Mouse (Mus musculus) adrenal gland, postnatal 10 days (tissue): ENCODE data around the gene Gm49320. TPM values are rescaled to one million over a fixed set of nuclear protein-coding genes. Genes with fewer than 3 reads are reported as not detected.

Source experiments
- DNase-seq: peaks from one replicate; pipeline ENCODE4 v3.0.0; 2021; ENCODE audit warnings: mixed read lengths
- long read RNA-seq, 2 experiments: library from polyadenylated mRNA; stranded (forward); transcript quantifications; one replicate each; pipeline ENCODE4 v2.0.0; 2021
- total RNA-seq, 2 experiments: library from RNA; stranded (reverse); gene quantifications; 2 replicates each; pipeline ENCODE4 v1.2.3; 2021

The Gm49320 gene
- total RNA-seq: 1 to 10 TPM in 1 of 2 experiments, not detected in 1; 2.4 TPM
- long read RNA-seq, experiment 1, partial matches to known transcripts: 0 of 4 reads
- long read RNA-seq, experiment 1, other reads (novel, unspliced or antisense): 4 of 4 reads
- long read RNA-seq, experiment 2, partial matches to known transcripts: 0 of 9 reads
- long read RNA-seq, experiment 2, other reads (novel, unspliced or antisense): 9 of 9 reads

DNA sequence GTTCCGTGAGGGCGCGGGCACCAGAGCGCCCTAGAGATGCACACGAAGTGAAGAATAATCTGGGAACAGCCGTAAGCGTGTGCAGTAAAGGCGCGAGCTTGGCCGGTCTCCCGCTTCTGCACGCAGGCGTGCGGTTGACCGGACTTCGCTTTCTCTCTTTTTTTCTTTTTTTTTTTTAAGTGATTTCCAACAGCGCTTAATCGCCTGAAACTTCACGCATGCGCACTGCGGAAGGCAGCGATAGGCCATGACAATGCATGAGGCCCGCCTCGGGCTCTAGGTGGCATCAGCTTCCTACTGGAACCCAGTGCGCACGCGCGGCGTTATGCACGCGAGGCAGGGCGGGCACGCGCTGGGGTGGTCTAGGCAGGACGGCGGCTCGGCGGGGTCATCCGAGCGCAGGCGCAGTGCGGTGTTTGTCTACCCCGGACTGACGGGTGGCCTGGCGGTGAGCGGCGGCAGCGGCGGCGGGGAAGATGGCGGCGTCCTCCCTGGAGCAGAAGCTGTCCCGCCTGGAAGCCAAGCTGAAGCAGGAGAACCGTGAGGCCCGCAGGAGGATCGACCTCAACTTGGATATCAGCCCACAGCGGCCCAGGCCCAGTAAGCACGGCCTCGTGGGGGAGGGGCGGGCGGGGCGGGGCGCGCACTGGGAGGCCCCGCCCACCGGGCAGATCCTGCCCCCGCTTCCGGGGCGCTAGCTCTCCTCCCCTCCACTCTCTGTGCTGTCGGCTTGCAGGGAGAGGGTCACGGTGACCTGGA lies at the start of gene Gm49320, which contains the start of gene Map2k7:
Gene Gm49320 (plus strand): TSS at position 432 of the 759 bp plus-strand sequence.
Gene Map2k7 (plus strand): TSS at position 307 of the 759 bp plus-strand sequence.
- DNase-seq: peak; percentile 100

DNA sequence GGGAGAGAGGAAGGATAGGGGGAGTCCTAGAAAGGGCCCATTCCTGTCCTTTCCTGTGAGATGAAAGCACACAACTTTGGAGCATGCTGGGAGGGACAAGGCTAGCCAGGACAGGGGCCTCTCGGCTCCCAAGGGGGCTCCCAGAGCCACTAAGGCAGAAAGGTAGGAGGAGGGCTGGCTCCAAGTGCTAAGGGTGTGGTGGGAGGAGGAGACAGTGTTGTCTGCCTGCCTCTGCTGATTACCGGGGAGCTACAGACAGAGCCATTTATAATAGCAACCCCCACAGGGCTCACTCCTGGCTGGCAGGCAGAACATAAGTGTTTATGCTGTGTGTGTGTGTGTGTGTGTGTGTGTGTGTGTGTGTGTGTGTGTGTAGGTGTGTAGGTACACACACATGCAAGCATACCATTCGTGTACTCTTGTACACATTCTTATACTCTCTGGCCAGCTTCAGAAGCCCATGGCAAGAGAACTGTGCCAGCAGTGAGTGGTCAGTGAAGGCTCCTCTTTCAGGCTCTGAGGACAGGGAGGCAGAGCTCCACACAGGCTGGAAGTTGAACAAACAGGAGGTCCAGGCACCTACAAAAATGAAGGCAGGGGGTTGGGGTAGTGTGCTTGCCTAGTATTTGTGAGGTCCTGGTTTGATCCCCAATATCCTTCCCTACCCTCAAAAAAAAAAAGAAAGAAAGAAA lies 49.5 kb upstream of the Gm49320 start:
- DNase-seq: no peak

DNA sequence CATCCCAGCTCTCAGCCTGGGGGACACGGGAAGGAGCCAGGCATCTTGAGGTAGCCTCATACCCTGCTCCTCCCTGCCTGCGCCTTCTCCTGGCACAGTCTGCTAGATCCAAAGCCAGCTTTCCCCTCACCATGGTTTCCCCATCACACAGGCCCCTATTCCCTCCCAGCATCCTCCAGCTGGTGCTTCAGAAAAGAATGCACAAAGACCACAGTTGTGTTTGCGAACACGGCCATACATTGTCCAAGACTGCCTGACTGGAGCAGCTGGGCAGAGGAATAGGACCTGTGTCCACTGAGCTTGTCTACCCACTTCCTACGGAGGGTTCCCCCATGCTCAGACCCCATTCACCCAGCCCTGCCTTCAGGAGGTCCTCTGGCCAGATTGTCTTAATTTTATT lies 46.4 kb upstream of the Gm49320 start:
- DNase-seq: no peak

DNA sequence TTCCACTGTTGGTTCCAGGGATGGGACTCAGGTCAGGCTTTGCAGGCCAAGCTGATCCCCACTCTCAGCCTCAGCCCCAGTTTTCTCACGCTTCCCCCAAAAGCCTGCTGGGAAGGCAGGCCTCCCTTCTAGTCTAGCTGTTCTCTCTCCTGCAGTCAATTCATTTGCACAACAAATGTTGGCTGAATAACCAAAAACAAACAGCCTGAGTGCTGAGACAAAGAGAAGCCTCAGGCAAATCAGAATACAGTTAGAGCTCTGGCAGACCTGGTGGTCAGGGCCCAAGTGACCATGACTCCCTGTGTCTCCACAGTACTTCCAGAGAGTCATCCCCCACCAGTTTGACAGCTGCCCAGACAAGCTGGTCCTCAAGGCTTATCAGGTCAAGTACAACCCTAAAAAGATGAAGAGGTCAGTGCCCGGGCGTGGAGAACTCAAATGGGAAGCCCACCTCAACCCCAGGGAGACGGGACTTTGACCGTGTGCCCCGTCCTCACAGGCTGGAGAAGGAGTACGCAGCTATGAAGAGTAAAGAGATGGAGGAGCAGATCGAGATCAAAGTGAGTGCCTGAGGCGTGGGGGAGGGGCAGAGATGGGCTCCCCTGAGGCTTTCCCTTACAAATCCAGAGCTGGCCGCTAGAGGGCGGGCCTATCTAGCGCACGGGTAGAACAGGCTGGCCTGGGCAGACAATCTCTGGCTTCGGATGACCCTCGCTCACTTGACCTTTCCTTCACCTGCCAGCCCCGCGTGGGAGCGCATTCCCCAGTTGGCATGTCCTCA lies 45.7 kb upstream of the Gm49320 start:
- DNase-seq: peak; percentile 95

DNA sequence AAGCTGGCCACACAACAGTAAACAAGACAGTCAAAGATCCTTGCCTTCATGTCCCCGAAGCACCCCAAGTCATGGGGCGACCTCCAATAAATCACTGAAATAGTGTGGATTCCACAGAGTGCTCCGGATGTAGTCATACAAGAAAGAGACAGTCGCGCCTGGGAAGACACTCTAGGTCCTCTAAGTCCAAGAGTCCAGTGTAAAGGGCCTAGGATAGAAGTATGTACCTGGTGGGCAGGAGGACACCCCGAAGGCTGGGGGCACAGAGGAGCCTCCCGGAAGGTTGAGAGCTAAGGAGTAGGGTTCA lies 45.1 kb upstream of the Gm49320 start:
- DNase-seq: no peak

DNA sequence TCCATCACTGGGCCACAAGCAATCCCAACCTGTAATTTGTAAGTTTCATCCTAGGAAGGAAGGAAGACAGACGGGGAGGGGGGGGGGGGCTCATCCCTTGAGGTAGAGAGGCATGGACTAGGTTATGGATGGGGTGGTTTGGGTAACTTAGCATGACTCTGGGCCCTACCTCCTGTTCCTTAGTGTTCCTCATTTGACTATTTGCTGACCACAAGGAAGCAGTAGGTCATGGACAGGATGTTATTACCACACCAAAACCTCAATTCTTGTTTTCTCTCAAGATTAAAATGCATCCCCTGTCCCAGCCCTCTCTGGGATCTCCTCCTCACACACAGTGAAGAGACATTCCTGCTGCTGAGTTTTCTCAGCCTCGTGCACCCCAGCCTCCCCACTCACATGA lies 37.3 kb upstream of the Gm49320 start:
- DNase-seq: no peak

DNA sequence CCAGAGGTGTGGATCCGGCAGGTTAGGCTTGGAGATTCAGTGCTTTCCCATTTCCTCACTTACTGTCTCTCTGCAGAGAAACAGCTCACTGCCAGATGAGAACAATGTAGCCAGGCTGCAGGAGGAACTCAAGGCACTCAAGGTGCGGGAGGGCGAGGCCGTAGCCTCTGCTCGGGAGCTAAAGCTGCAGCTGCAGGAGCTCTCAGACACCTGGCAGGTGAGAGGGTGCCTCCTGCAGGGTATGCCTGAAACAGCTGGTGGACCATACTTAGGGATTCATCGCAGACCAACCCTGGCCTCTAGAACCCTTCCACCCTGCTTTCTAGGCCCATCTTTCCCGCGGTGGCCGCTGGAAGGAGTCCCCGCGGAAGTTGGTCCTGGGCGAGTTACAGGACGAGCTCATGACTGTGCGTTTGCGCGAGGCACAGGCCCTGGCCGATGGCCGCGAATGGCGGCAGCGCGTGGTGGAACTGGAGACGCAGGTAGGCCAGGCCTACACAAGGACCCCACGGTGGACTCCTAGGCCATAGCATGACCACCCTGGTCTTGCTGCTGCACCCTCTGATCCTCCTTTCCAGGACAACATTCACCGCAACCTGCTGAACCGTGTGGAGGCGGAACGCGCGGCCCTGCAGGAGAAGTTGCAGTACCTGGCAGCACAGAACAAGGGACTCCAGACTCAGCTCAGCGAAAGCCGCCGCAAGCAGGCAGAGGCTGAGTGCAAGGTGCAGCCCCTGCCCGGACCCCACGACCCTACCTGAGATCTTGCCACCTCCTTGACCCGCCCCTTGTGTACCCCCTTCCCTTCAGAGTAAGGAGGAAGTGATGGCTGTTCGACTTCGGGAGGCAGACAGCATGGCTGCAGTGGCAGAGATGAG lies 33.2 kb upstream of the Gm49320 start:
- DNase-seq: no peak

DNA sequence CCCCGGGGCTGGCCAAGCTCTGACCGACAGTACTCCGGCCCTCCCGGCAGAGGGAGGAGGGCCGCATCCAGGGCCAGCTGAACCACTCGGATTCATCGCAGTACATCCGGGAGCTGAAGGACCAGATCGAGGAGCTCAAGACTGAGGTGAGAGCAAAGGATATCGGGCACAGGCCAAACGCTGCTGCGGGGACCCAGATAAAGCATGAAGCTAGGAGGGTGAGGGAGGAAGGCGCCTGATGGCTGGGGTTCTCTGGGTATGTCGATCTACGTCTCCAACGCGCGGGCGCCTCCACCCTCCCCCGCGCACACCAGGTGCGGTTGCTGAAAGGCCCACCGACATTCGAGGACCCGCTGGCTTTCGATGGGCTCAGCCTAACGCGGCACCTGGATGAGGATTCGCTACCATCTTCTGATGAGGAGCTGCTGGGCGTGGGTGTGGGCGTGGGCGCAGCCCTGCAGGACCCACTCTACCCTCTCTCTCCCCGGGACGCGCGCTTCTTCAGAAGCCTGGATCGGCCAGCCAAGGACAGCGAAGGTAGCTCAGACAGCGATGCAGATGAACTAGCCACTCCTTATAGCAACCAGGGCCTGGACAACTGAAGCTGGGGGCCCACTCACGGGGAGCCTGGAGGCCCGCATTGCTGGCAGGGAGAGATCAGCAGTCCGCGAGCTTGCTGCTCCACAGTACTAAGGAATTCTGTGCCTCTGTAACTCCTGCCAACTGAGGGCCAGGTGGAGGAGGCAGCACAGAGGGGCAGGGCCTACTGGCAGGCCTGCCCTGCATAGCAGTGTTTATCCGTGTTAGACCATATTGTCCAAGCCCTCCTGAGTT lies 32.3 kb upstream of the Gm49320 start:
- no peak for DNase-seq

DNA sequence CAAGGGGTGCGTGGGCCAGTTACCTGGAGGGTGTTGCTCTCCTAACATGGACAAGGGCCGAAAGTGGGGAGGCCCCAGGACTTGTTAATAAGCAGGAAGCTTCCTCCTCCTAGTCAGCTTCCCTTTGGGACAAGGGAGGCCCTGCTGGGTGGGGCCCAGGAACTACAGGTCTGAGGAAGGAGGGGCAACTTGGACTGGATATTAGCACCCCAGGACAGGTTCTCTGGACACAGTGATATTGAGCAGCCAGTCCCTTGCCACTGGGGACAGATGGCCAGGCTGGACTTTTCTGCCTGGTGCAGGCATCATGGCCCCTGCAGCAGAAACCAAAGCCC lies 31.7 kb upstream of the Gm49320 start:
- no peak for DNase-seq

DNA sequence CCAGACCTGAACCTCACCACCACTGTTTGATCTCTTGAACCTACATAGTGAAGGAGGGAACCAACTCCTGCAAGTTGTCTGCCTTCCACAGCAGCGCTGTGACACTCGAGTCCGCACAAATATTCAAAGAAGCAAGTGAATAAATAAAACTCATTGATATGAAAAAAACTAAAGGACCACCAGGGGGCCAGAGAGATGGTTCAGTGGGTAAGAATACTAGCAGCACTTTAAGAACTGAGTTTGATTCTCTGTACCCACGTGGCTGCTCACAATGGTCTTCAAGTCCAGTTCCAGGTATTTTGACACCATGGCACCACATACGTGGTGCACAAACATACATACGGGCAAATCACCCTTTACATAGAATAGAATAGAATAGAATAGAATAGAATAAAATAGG lies 27.6 kb upstream of the Gm49320 start:
- no peak for DNase-seq

DNA sequence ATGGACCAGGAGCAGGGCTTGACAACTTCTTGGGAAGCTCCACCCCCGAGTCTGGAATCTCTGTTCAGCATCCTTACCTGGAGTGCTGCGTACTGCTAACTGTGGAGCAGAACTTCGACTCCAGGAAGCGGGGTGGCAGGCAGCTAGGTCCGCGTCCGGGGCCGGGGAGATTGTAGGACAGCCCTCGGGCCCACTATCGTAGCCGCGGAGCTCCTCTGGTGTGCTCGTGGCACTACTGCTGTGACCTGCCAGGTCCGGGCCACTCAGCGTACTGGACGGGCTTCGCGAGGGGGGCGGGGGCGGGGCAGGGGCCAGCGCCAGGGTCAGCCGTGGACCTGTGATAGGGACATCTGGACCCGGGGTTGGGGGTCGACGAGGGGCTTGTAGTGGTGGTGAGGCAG lies 25.9 kb upstream of the Gm49320 start:
- DNase-seq: peak; percentile 44

DNA sequence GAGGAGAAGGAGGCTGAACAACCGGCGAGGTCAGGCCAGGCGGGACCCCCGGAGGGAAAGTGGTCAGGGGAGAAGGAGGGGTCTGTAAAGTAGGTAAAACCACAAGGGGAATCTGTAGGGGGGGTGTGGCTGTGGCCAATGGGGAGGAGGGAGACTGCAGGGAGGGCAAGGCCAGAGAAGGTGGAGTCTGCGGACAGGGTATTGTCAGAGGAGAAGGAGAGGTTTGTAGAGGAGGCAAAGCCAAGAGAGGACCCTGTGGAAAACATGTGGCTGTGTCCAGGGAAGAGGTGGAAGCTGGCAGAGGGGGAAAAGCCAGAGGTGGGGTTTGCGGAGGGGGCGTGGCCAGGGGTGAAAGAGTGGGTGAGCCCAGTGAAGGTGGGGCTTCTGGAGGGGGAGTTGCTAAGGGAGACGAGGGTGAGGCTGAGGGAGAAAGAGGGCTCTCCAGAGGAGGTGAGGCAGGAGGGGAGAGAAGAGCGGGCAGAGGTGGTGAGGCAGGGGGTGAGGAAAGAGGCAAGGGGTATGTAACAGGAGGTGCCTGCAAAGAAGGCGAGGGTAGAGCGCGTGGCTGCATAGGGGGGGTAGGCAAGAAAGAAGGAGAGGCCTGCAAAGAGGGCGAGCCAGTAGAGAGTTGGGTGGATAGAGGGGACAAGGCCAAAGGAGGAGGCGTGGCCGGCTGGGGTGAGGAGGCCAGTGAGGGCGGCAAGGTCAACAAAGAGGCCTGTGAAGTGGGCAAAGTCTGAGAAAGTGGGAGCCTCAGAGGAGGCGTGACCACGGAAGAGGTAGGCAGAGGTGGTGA lies 25.3 kb upstream of the Gm49320 start:
- peak; percentile 83 for DNase-seq

DNA sequence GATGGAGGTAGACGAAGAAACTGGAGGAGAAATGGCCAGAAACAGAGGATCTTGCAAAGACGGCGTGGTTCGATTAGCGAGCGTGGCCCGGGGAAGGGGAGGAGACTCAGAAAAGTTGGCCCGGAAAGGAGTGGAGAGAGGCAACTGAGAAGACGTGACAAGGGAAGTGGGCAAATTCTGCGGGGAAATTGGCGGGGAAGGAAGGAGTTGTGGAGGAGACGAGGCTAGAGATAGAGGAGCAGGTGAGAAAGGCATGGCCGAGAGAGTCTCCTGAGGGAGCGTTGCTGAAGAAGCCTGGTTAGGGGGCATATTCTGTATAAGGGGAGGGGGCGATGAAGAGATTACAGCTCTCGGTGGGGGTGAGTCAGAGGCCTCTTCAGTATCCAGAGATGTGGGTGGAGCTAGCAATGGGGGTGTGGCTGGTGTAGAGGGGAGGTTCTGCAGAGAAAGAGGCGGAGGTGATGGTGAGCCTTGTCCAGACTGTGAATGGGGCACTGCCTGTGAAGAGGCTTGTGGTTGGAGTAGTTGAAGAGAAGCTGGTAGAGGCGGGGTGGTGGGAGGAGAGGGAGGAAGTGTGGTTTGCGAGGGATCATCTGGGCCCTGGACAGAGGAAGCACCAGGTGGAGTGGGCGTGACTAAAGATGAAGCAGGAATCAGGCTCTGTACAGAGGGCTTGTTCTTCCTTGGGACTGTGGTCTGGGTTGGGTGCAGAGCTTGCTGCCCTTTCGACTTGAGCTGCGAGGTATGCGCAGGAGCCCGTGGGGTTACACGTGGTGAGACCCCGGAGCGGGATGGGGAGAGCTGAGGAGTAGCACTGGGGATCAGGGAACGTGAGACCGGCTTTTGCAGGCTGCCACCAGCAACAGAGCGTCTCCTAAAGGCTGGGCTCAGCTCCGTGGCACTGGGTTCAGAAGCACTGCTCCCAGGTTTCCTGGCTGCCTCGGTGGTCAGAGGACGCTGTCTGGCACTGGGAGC lies 24.4 kb upstream of the Gm49320 start:
- peak; percentile 87 for DNase-seq

DNA sequence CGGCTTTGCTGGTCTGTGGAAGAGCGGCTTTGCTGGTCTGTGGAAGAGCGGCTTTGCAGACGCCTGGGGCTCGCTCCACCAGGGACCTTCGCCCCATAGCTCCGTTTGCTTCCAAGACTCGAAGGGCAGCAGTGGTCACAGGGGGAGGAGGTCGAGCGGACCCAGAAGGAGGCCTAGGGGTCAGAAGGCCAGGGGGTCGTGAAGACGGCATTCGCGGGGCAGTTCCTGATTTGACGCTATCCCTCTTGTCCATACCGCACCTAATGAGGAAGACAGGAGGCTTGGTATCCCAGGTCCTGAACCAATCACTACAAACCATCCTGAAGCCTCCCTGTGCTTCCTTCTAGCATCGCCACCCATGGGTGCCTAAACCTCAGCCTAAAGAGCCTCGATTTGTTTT lies 22.4 kb upstream of the Gm49320 start:
- no peak for DNase-seq

DNA sequence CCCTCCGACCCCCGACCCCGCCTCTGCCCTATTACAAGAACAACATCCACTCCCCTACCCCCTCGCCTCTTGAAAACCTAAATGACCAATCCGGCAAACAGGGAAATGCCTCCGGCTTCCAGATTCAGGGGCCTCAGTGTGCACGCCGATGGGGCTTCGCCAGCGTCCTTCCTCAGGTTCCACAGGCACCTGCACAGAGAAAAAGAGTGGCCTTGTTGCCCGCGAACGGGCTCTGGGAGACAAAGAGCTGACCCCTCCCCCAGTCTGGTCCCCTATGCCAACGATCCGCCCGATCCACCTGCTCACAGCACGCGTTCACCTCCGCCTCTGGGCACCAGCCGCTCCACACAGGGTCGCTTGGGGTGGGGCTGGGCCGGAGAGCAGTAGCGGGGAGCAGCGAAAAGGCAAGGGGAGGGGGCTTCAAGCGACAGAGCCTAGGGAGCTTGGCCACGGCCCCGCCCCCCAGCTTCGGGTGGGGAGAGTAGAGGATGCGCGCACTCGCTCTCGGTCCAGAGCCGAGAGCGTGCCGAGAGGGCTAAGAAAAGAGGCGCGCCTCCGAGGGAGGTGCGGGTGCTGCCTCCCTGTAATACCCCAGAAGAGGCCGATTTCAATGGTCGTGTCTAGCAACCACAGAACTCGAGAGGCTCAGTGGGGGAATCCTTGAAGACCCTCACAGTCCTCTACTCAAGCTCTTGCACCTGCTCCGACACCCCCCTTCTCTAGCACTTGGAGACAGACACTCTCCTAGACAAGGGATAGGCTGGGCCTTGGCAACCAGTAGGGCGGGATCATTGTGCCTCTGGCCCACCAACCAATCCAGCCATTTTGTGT lies 21.7 kb upstream of the Gm49320 start, which contains the start of gene Prr36:
Gene Prr36 (minus strand): TSS at position 669 of the 831 bp plus-strand sequence.
- peak; percentile 56 for DNase-seq

DNA sequence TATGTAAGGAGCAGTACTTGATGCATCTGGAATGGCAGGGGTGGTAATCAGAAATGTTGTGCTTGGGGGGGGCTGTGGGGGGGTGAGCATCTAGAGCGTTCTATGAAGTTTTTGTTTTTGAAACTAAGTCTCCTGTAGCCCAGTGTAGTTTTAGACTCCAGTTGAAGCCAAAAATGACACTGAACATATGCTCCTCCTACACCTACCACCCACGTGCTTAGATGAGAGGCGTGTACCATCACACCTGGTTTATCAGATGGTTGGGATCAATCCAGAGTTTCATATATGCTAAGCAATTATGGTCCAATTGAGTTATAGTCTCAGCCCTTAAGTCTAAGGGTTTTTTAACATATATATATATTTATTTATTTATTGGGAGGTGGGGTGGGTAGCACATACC lies 19.0 kb upstream of the Gm49320 start:
- DNase-seq: no peak

DNA sequence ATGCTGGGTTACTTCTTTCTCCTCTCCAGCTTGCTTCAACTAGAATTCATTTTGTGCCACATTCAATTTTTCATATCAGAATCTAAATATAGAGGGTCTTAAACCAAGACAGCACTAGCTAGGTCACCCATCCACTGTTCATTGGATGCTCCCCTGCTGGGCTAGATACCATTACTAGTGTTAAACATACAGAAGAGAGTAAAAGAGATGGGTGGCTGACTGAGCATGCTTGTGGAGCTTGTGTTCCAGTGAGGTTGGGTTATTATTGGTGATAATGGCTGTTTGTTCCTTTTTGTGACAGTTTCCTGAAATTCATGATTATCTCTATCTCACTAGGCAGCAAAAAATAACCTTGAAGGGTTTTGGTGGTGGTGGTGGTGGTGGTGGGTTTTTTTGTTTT lies 16.6 kb upstream of the Gm49320 start:
- no peak for DNase-seq

DNA sequence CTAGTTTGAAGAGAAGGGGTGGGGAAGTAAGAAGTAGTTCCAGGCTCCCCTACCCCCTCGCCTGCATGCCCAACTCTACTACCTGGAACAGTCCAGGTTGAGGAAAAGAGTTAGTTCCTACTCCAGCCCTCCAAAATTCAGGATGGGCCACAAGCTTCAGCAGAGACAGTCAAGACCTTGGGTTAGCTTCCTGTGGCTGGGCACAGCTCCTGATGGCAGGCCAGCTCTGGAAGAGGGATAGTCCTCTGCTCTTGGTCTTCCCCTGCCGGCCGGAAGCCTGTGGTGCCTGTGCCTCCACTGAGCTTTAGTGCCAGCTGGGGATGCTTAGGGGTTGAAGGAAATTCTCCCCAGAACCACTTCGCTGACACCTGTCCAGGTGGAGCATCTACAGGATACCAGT lies 12.3 kb upstream of the Gm49320 start:
- no peak for DNase-seq
